Mouse (Mus musculus) CH12.LX (cell line): ENCODE measurements at regions not wholly inside any gene's neighbourhood (a gene's known extent, or its start where the extent isn't known, plus 50 kb on each side); places are given as distances from the start of the nearest gene placed in this dataset.

Source experiments
- DNase-seq: peaks from one replicate; pipeline ENCODE4 v3.0.0-alpha.2; 2013; ENCODE audit errors: extremely low read depth
- H3K27ac ChIP-seq: 2 replicates; pipeline ENCODE4 v1.5.1; 2012; ENCODE audit warnings: low read depth, mild to moderate bottlenecking, control low read depth, moderate library complexity; ENCODE audit not compliant: insufficient read depth
- H3K27me3 ChIP-seq: replicated peaks from 2 replicates; pipeline ENCODE3; 2012; ENCODE audit warnings: inconsistent platforms
- H3K36me3 ChIP-seq, 2 experiments: replicated peaks in 1 of 2; 2 replicates each; pipeline versions ENCODE3 to v1.6.1; 2012; ENCODE audit warnings: inconsistent platforms in 1 of 2, low read length in 1 of 2, mild to moderate bottlenecking in 1 of 2, mixed read lengths in 1 of 2, moderate library complexity in 1 of 2; ENCODE audit not compliant: control insufficient read depth in 1 of 2, insufficient read depth in 1 of 2
- H3K4me1 ChIP-seq, 2 experiments: 2 replicates each; pipeline ENCODE4 v1.6.1; 2012; ENCODE audit warnings: inconsistent platforms in 1 of 2, moderate library complexity in 1 of 2; ENCODE audit not compliant: insufficient read depth in 2 of 2, control insufficient read depth in 1 of 2
- H3K4me2 ChIP-seq: 2 replicates; pipeline ENCODE4 v1.6.1; 2012; ENCODE audit warnings: low read depth, mild to moderate bottlenecking, control low read depth; ENCODE audit not compliant: poor library complexity, insufficient read depth, severe bottlenecking
- H3K4me3 ChIP-seq, 3 experiments: fragments of 150-350 bp in 1 of 3; sonication (generic) in 1 of 3; replicated peaks in 1 of 3; 2 replicates each; pipeline versions ENCODE3 to v1.5.1; 2011 to 2012; ENCODE audit warnings: low read depth in 2 of 3, low read length in 2 of 3, mild to moderate bottlenecking in 2 of 3, moderate library complexity in 2 of 3, control low read depth in 1 of 3, improper control_type of control experiment in 1 of 3, inconsistent platforms in 1 of 3, mixed read lengths in 1 of 3; ENCODE audit not compliant: poor library complexity in 1 of 3
- H3K79me2 ChIP-seq: replicated peaks from 2 replicates; pipeline ENCODE4 v1.6.1; 2012; ENCODE audit warnings: mild to moderate bottlenecking, moderate library complexity; ENCODE audit not compliant: control insufficient read depth, poor library complexity, insufficient read depth, severe bottlenecking; ENCODE audit errors: extremely low read depth
- H3K9ac ChIP-seq: 2 replicates; pipeline ENCODE4 v1.6.1; 2012; ENCODE audit warnings: low read depth, mild to moderate bottlenecking, control low read depth, moderate library complexity; ENCODE audit not compliant: insufficient read depth
- H3K9me3 ChIP-seq: replicated peaks from 2 replicates; pipeline ENCODE3; 2012; ENCODE audit warnings: low read length, inconsistent platforms, mixed read lengths
- CHD2 ChIP-seq: IDR thresholded peaks from 2 replicates; pipeline ENCODE4 v1.6.1; 2011; ENCODE audit warnings: low read length, improper control_type of control experiment
- CTCF ChIP-seq, 2 experiments: IDR thresholded peaks in 1 of 2; conservative IDR thresholded peaks in 1 of 2; 2 replicates each; pipeline ENCODE4 v1.5.1; 2011 to 2012; ENCODE audit warnings: low read depth in 2 of 2, low read length in 2 of 2, improper control_type of control experiment in 1 of 2, inconsistent platforms in 1 of 2, mild to moderate bottlenecking in 1 of 2, moderate library complexity in 1 of 2
- ETS1 ChIP-seq: conservative IDR thresholded peaks from 2 replicates; pipeline ENCODE4 v1.6.1; 2012; ENCODE audit warnings: low read depth, mild to moderate bottlenecking, inconsistent platforms, low read length, improper control_type of control experiment, moderate library complexity
- IRF4 ChIP-seq: IDR thresholded peaks from 2 replicates; pipeline ENCODE4 v1.6.1; 2014; ENCODE audit warnings: low read depth, mild to moderate bottlenecking, inconsistent platforms, low read length, improper control_type of control experiment
- JUND ChIP-seq: conservative IDR thresholded peaks from 2 replicates; pipeline ENCODE4 v1.6.1; 2011; ENCODE audit warnings: low read depth, low read length, improper control_type of control experiment
- MAZ ChIP-seq: IDR thresholded peaks from 2 replicates; pipeline ENCODE4 v1.6.1; 2012; ENCODE audit warnings: low read depth, mild to moderate bottlenecking, inconsistent platforms, low read length, improper control_type of control experiment, moderate library complexity
- MXI1 ChIP-seq: IDR thresholded peaks from 2 replicates; pipeline ENCODE4 v1.6.1; 2011; ENCODE audit warnings: mild to moderate bottlenecking, low read depth, low read length, improper control_type of control experiment
- MYC ChIP-seq: IDR thresholded peaks from 2 replicates; pipeline ENCODE4 v1.6.1; 2011; ENCODE audit warnings: low read depth, mild to moderate bottlenecking, improper control_type of control experiment, low read length
- NELFE ChIP-seq: IDR thresholded peaks from 2 replicates; pipeline ENCODE4 v1.6.1; 2011; ENCODE audit warnings: low read depth, low read length, improper control_type of control experiment
- POLR2A ChIP-seq: IDR thresholded peaks from 2 replicates; pipeline ENCODE4 v1.6.1; 2011; ENCODE audit warnings: low read depth, mild to moderate bottlenecking, improper control_type of control experiment, low read length
- POLR2AphosphoS2 ChIP-seq: IDR thresholded peaks from 2 replicates; pipeline ENCODE4 v1.6.1; 2011; ENCODE audit warnings: low read depth, low read length, improper control_type of control experiment
- ZMIZ1 ChIP-seq: IDR thresholded peaks from 2 replicates; pipeline ENCODE4 v1.6.1; 2012; ENCODE audit warnings: low read depth, mild to moderate bottlenecking, inconsistent platforms, low read length, improper control_type of control experiment
- dilution Hi-C: fragments of 300-500 bp; cut with MboI; formaldehyde crosslinking; loops from 2 replicates; pipeline ENCODE4 v1.14.3; 2020; ENCODE audit warnings: low sequenced_read_pairs; ENCODE audit not compliant: extremely low pct_unique_long_range_greater_than_20kb, extremely low pct_ligation_motif_present
- in situ Hi-C: fragments of 300-500 bp; cut with MboI; formaldehyde crosslinking; loops from 3 replicates; pipeline ENCODE4 v1.14.3; 2019; ENCODE audit warnings: low sequenced_read_pairs, low pct_ligation_motif_present, low pct_unique_long_range_greater_than_20kb, mixed read lengths

- no peaks in the 10 kb centered on the region for H3K79me2 ChIP-seq
- dilution Hi-C loops (no loop called here), in situ Hi-C loops (no loop called here)
- no peak overlapping the region for H3K9ac ChIP-seq
- peaks cover 69 to 92% of the 10 kb centered on the region in 2 experiments for H3K36me3 ChIP-seq
- H3K27me3 ChIP-seq, result no peaks in the 10 kb centered on the region
- no peak for DNase-seq
- no peaks in the 10 kb centered on the region for H3K9me3 ChIP-seq
- TF ChIP-seq NELFE (no peak), CTCF (conservative IDR thresholded peaks at IDR 0.05 in 1 of 2, IDR thresholded peaks at IDR 0.05 in 1 of 2; ENCODE audit: low read depth in 2 of 2, low read length in 2 of 2) (no peak), ETS1 (no peak)
- no peak overlapping the region for H3K4me2 ChIP-seq
- H3K4me3 ChIP-seq, result no peak overlapping the region
- no peak overlapping the region for H3K27ac ChIP-seq
- no peaks in the 10 kb centered on the region; a peak in 1 of 4 replicates for H3K4me1 ChIP-seq
These were observed 78.2 kb upstream of the Adam6b start for GRCm38 (mm10) chr12:113411113-113411512.

- Histone ChIP-seq H3K36me3 (peaks cover 51 to 79% of the 10 kb centered on the region in 2 experiments), H3K9me3 (no peaks in the 10 kb centered on the region), H3K4me1 (peaks cover 0 to 4% of the 10 kb centered on the region in 2 experiments; a peak in 3 of 4 replicates), H3K27ac (no peak overlapping the region), H3K4me2 (no peak overlapping the region), H3K9ac (no peak overlapping the region), H3K79me2 (no peaks in the 10 kb centered on the region), H3K27me3 (no peaks in the 10 kb centered on the region), H3K4me3 (no peak overlapping the region)
- dilution Hi-C loops (no loop called here), in situ Hi-C loops (no loop called here)
- DNase-seq, result no peak
- TF ChIP-seq ETS1 (no peak), IRF4 (no peak), CHD2 (no peak)
These were observed 75.3 kb upstream of the Adam6b start for GRCm38 (mm10) chr12:113413996-113414395.

GRCm38 (mm10) chr12:113417521-113417920, 71.8 kb upstream of the Adam6b start:
- Histone ChIP-seq H3K9ac (no peak overlapping the region), H3K36me3 (peaks cover 58 to 79% of the 10 kb centered on the region in 2 experiments), H3K79me2 (peaks cover 17% of the 10 kb centered on the region), H3K4me2 (no peak overlapping the region), H3K9me3 (no peaks in the 10 kb centered on the region), H3K4me1 (peaks cover 5 to 12% of the 10 kb centered on the region in 2 experiments; a peak in 2 of 4 replicates), H3K27ac (peak overlapping the region; percentile 53), H3K4me3 (no peak overlapping the region), H3K27me3 (no peaks in the 10 kb centered on the region)
- in situ Hi-C loops (no loop called here), dilution Hi-C loops (no loop called here)
- peak; percentile 29 for DNase-seq
- TF ChIP-seq JUND (no peak), MYC (0 out of 2 replicates have a peak, but pooled peaks have one; percentile 4), ZMIZ1 (peak; percentile 26; the same call in 1 of the 2 replicates), ETS1 (peak; percentile 13; the same call in 1 of the 2 replicates), MXI1 (no peak), POLR2A (peak; percentile 58; the same call in 1 of the 2 replicates), POLR2AphosphoS2 (peak; percentile 89), MAZ (no peak)
